Mouse (Mus musculus): ENCODE measurements around the gene Gm20518. TPM values are rescaled to one million over a fixed set of nuclear protein-coding genes. Genes with fewer than 3 reads are reported as not detected.

Gm20518 gene
- total and polyA plus RNA-seq, 3 experiments = 0.35 to 0.53 TPM; not detected in 1

- no peak for TF ChIP-seq RCOR1 (IDR thresholded peaks at IDR 0.05; ENCODE audit: low read depth, low read length)
- TF ChIP-seq TCF12 (IDR thresholded peaks at IDR 0.05; ENCODE audit: low read depth, low read length) = no peak
- TF ChIP-seq USF1 (IDR thresholded peaks at IDR 0.05; ENCODE audit: low read depth, low read length) = no peak
- TF ChIP-seq UBTF (IDR thresholded peaks at IDR 0.05; ENCODE audit: borderline replicate concordance, insufficient read depth, low read depth, low read length) = no peak
- TF ChIP-seq POLR2A (IDR thresholded peaks at IDR 0.05; ENCODE audit: control insufficient read depth in 1 of 2, insufficient read depth in 1 of 2, low read depth in 1 of 2, low read length in 2 of 2, poor library complexity in 1 of 2) = no peak
- TF ChIP-seq MAX (IDR thresholded peaks at IDR 0.05; ENCODE audit: low read length) = no peak
- no peak for TF ChIP-seq POLR2AphosphoS2 (IDR thresholded peaks at IDR 0.05; ENCODE audit: low read length)
- no peak for TF ChIP-seq SMC3 (IDR thresholded peaks at IDR 0.05; ENCODE audit: low read depth, low read length)
- TF ChIP-seq GABPA (IDR thresholded peaks at IDR 0.05; ENCODE audit: low read depth, low read length) = no peak
- no peak for TF ChIP-seq CTCF (IDR thresholded peaks at IDR 0.05 in 2 of 3, conservative IDR thresholded peaks at IDR 0.05 in 1 of 3; ENCODE audit: control insufficient read depth in 1 of 3, insufficient read depth in 1 of 3, low read depth in 2 of 3, low read length in 3 of 3, poor library complexity in 1 of 3, severe bottlenecking in 1 of 3)
- peaks cover 0 to 11% of the 10 kb centered on the region in 2 experiments; a peak in 1 of 4 replicates for H3K36me3 ChIP-seq (ENCODE audit: control insufficient read depth in 1 of 2, insufficient read depth in 2 of 2, low read length in 2 of 2)
Observed at GRCm38 (mm10) chr16:17892606-17893005, 1.1 kb upstream of the Gm20518 start.

GRCm38 (mm10) chr16:17890917-17891566 lies 429 bp downstream of the Gm20518 start:
- Histone ChIP-seq H3K4me1 (ENCODE audit: control insufficient read depth in 1 of 2, insufficient read depth in 2 of 2, low read length in 2 of 2) (peaks cover 6 to 18% of the 10 kb centered on the region in 2 experiments), H3K9me3 (replicated peaks; ENCODE audit: insufficient read depth, low read length) (no peaks in the 10 kb centered on the region), H3K27ac (ENCODE audit: control insufficient read depth, low read depth, low read length) (peak overlapping the region; percentile 59), H3K79me2 (ENCODE audit: control insufficient read depth, insufficient read depth, low read length, poor library complexity) (peaks cover 24% of the 10 kb centered on the region), H3K27me3 (ENCODE audit: control insufficient read depth in 1 of 2, insufficient read depth in 2 of 2, low read length in 2 of 2) (no peaks in the 10 kb centered on the region), H3K4me3 (ENCODE audit: control insufficient read depth in 1 of 2, insufficient read depth in 1 of 2, low read depth in 2 of 2, low read length in 2 of 2) (peak overlapping the region; percentile 97 to 100), H3K36me3 (ENCODE audit: control insufficient read depth in 1 of 2, insufficient read depth in 2 of 2, low read length in 2 of 2) (peaks cover 0 to 15% of the 10 kb centered on the region in 2 experiments; a peak in 3 of 4 replicates), H3K9ac (ENCODE audit: control insufficient read depth, low read depth, low read length, poor library complexity, severe bottlenecking) (peak overlapping the region; percentile 98)
- peak; percentile 65 for DNase-seq (ENCODE audit: low read depth, low spot score)
- no peak for TF ChIP-seq MXI1 (IDR thresholded peaks at IDR 0.05; ENCODE audit: low read depth, low read length)
- TF ChIP-seq TCF12 (IDR thresholded peaks at IDR 0.05; ENCODE audit: low read depth, low read length) = peak; percentile 44; the same call in 1 of the 2 replicates
- no peak for TF ChIP-seq MEF2A (IDR thresholded peaks at IDR 0.05; ENCODE audit: extremely low read depth, insufficient replicate concordance, low read depth, low read length, poor library complexity, severe bottlenecking)
- TF ChIP-seq SMC3 (IDR thresholded peaks at IDR 0.05; ENCODE audit: low read depth, low read length) = no peak
- peak; percentile 55 for TF ChIP-seq TAL1 (IDR thresholded peaks at IDR 0.05; ENCODE audit: low read length)
- no peak for TF ChIP-seq ETS1 (IDR thresholded peaks at IDR 0.05; ENCODE audit: low read depth, low read length)
- TF ChIP-seq SIN3A (IDR thresholded peaks at IDR 0.05; ENCODE audit: low read length) = peak; percentile 55
- 0 out of 2 replicates have a peak, but pooled peaks have one; percentile 33 for TF ChIP-seq UBTF (IDR thresholded peaks at IDR 0.05; ENCODE audit: borderline replicate concordance, insufficient read depth, low read depth, low read length)
- 0 out of 2 replicates have a peak, but pooled peaks have one; percentile 22 for TF ChIP-seq TBP (IDR thresholded peaks at IDR 0.05; ENCODE audit: low read depth, low read length)
- TF ChIP-seq ZNF384 (IDR thresholded peaks at IDR 0.05; ENCODE audit: low read depth, low read length) = no peak

More at GRCm38 (mm10) chr16:17892606-17893005, 1.1 kb upstream of the Gm20518 start:
- Histone ChIP-seq H3K4me3 (ENCODE audit: control insufficient read depth in 1 of 2, insufficient read depth in 1 of 2, low read depth in 2 of 2, low read length in 2 of 2) (no peak overlapping the region), H3K9ac (ENCODE audit: control insufficient read depth, low read depth, low read length, poor library complexity, severe bottlenecking) (no peak overlapping the region), H3K79me2 (ENCODE audit: control insufficient read depth, insufficient read depth, low read length, poor library complexity) (peaks cover 16% of the 10 kb centered on the region), H3K27ac (ENCODE audit: control insufficient read depth, low read depth, low read length) (no peak overlapping the region), H3K9me3 (replicated peaks; ENCODE audit: insufficient read depth, low read length) (no peaks in the 10 kb centered on the region), H3K27me3 (ENCODE audit: control insufficient read depth in 1 of 2, insufficient read depth in 2 of 2, low read length in 2 of 2) (no peaks in the 10 kb centered on the region), H3K4me1 (ENCODE audit: control insufficient read depth in 1 of 2, insufficient read depth in 2 of 2, low read length in 2 of 2) (peaks cover 6 to 14% of the 10 kb centered on the region in 2 experiments)
- DNase-seq (ENCODE audit: low read depth, low spot score) = no peak

All from MEL (cell line).